Mouse (Mus musculus) forebrain, embryonic 16.5 days (tissue): ENCODE results near the gene Galnt3. TPM values are rescaled to one million over a fixed set of nuclear protein-coding genes. Genes with fewer than 3 reads are reported as not detected.

Experiments
- ATAC-seq: fragments of 200-750 bp; cut with Nextera tagmentation; 2 replicates; pipeline ENCODE4 v1.8.0; 2017; ENCODE audit warnings: mild to moderate bottlenecking, moderate library complexity
- H3K27ac ChIP-seq: fragments of 300-500 bp; sonication (generic); 2 replicates; pipeline ENCODE4 v1.5.1; 2014; ENCODE audit warnings: low read length, control low read depth
- H3K27me3 ChIP-seq: fragments of 300-500 bp; sonication (generic); replicated peaks from 2 replicates; pipeline ENCODE4 v1.6.1; 2014; ENCODE audit warnings: low read length; ENCODE audit not compliant: control insufficient read depth, insufficient read depth
- H3K36me3 ChIP-seq: fragments of 300-500 bp; sonication (generic); 2 replicates; pipeline ENCODE4 v1.6.1; 2014; ENCODE audit not compliant: control insufficient read depth, insufficient read depth
- H3K4me1 ChIP-seq: fragments of 300-500 bp; sonication (generic); replicated peaks from 2 replicates; pipeline ENCODE4 v1.6.1; 2014; ENCODE audit warnings: low read length; ENCODE audit not compliant: control insufficient read depth, insufficient read depth
- H3K4me2 ChIP-seq: fragments of 300-500 bp; sonication (generic); 2 replicates; pipeline ENCODE4 v1.6.1; 2014; ENCODE audit warnings: mild to moderate bottlenecking, low read length, control low read depth
- H3K4me3 ChIP-seq: fragments of 300-500 bp; sonication (generic); replicated peaks from 2 replicates; pipeline ENCODE4 v1.5.1; 2014; ENCODE audit warnings: mild to moderate bottlenecking, low read length, control low read depth
- H3K9ac ChIP-seq: fragments of 300-500 bp; sonication (generic); replicated peaks from 2 replicates; pipeline ENCODE4 v1.6.1; 2014; ENCODE audit warnings: low read depth, low read length, control low read depth
- H3K9me3 ChIP-seq: fragments of 300-500 bp; sonication (generic); 2 replicates; pipeline ENCODE4 v1.6.1; 2016; ENCODE audit warnings: low read length; ENCODE audit not compliant: control insufficient read depth
- WGBS: fragments of 180-500 bp; shearing (Covaris S2); extraction: QIAGEN DNeasy Blood & Tissue Kit; methylation state at CpG from one replicate; pipeline ENCODE4 v1.1.7; 2014; 5-methylcytosine and 5-hydroxymethylcytosine counted together
- polyA plus RNA-seq: library from polyadenylated mRNA; unstranded; fragments of >200 nt; fragmentation: Nextera tagmentation; extraction: Ambion mirVana; gene quantifications from 2 replicates; pipeline ENCODE4 v1.2.1, GENCODE M21; 2015

Gene Galnt3
- polyA plus RNA-seq, 1 experiment from 2014 or later, result 0.60 TPM

DNA sequence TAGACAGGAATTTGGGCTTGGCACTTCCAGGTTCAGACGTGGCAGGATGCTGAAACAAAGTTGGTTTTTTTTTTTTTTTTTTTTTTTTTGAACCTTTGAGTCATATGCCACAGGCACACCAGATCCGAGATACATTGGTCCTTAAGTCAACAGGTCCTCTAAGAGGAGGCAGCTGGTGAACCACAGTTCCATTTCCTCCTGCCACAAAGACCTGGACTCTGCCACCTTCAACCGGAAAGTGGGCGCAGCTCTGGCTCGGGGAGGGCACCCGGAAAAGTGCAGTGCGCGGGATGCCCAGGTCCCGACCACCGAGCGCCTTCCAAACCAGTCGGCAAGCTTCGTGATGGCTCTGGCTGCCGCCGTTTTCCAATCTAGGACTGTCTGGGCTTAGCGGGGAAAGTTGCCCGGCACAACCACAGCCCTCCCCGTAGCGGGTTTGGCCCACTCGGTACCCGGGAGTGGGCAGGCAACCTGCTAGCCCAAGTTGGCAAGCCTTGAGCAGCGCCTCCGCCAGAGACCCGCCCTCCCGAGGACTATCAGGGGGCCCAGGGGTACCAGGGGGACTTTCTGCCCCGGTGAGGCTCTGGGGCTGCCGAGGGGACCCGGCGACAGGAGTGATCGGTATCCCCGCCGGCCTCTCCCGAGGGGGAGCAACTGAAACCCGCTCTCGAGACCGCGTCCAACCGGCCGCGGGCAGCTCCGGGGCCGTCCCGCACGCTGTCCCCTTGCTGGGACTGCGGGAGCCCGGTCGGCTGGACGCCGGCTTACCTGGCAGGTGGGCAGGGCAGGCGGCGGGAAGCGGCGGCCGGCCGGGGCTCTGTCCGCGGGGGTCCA, 821 bp downstream of the Galnt3 start:
- Histone ChIP-seq H3K4me1 (peaks cover 6% of the 10 kb centered on the region), H3K4me2 (peak overlapping the region; percentile 100), H3K4me3 (peak overlapping the region; percentile 71), H3K27ac (no peak overlapping the region), H3K9ac (peak overlapping the region; percentile 64), H3K27me3 (peaks cover 11% of the 10 kb centered on the region; the same call in 1 of the 2 replicates), H3K36me3 (no peaks in the 10 kb centered on the region), H3K9me3 (no peaks in the 10 kb centered on the region)
- under 1% methylated on average over 56 of the region's 57 CpGs for WGBS
- peak; percentile 79 for ATAC-seq

GRCm38 (mm10) chr2:66117686-66118085, 7.1 kb downstream of the Galnt3 start:
- Histone ChIP-seq H3K4me2 (no peak overlapping the region), H3K4me3 (no peak overlapping the region), H3K9ac (no peak overlapping the region), H3K4me1 (no peaks in the 10 kb centered on the region), H3K27ac (no peak overlapping the region), H3K27me3 (peaks cover 3% of the 10 kb centered on the region; the same call in 1 of the 2 replicates), H3K36me3 (no peaks in the 10 kb centered on the region), H3K9me3 (no peaks in the 10 kb centered on the region)
- ATAC-seq, result no peak
- 55% methylated on average over 3 of the region's 3 CpGs for WGBS

DNA sequence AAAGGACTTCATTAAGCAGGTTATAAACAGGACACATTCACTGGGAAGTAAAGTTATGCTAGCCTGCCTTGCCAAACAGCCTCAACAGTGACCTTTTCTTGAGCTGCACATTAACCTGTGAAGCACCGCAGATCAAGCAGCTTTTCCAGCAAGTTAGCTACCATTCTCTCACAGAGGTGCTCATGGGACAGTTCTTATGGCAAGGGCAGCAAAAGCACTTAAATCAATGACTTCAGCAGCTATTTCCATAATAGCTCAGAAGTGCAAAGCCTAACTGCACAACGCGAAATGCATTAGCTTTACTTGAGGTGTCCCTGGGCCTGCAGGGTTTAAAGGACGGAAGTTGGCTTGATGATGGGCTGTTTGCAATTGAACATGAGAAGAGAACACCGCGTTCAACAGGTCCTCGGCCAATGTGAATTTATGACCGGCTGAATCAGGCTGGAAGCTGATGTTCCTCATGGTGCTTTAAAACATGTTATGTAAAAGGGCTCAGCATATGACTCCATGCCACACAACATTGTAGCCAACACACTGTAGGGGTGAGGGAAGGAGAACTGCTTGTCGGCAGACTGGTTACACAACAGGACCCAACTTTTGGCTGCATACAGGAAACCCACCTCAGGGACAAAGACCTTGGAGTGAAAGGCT, 16.8 kb downstream of the Galnt3 start:
- Histone ChIP-seq H3K9me3 (no peaks in the 10 kb centered on the region), H3K4me3 (no peak overlapping the region), H3K36me3 (no peaks in the 10 kb centered on the region), H3K27ac (no peak overlapping the region), H3K27me3 (no peaks in the 10 kb centered on the region), H3K4me1 (no peaks in the 10 kb centered on the region), H3K4me2 (no peak overlapping the region), H3K9ac (no peak overlapping the region)
- 95% methylated on average over 9 of the region's 9 CpGs for WGBS
- ATAC-seq, result no peak

- Histone ChIP-seq H3K27me3 (no peaks in the 10 kb centered on the region), H3K4me1 (no peaks in the 10 kb centered on the region)
- WGBS, result 92% methylated on average over 10 of the region's 10 CpGs
Observed at GRCm38 (mm10) chr2:66103740-66104436, 20.9 kb downstream of the Galnt3 start.

GRCm38 (mm10) chr2:66101686-66102304, 23.0 kb downstream of the Galnt3 start:
- Histone ChIP-seq H3K27me3 (no peaks in the 10 kb centered on the region), H3K4me1 (no peaks in the 10 kb centered on the region), H3K4me3 (no peak overlapping the region), H3K9ac (no peak overlapping the region), H3K4me2 (no peak overlapping the region), H3K27ac (no peak overlapping the region), H3K36me3 (no peaks in the 10 kb centered on the region), H3K9me3 (no peaks in the 10 kb centered on the region)
- 94% methylated on average over 9 of the region's 9 CpGs for WGBS
- no peak for ATAC-seq

More at GRCm38 (mm10) chr2:66103740-66104436, 20.9 kb downstream of the Galnt3 start:
- no peak for ATAC-seq
- no peaks in the 10 kb centered on the region for H3K9me3 ChIP-seq
- H3K4me3 ChIP-seq, result no peak overlapping the region
- no peak overlapping the region for H3K9ac ChIP-seq
- no peak overlapping the region for H3K27ac ChIP-seq
- H3K36me3 ChIP-seq, result no peaks in the 10 kb centered on the region
- H3K4me2 ChIP-seq, result no peak overlapping the region

GRCm38 (mm10) chr2:66100671-66101351, 24.0 kb downstream of the Galnt3 start:
- Histone ChIP-seq H3K27me3 (no peaks in the 10 kb centered on the region), H3K4me3 (no peak overlapping the region), H3K9me3 (no peaks in the 10 kb centered on the region), H3K4me1 (no peaks in the 10 kb centered on the region), H3K36me3 (no peaks in the 10 kb centered on the region), H3K27ac (no peak overlapping the region), H3K4me2 (no peak overlapping the region), H3K9ac (no peak overlapping the region)
- WGBS, result 69% methylated on average over 17 of the region's 17 CpGs
- no peak for ATAC-seq

GRCm38 (mm10) chr2:66100239-66100638, 24.6 kb downstream of the Galnt3 start:
- Histone ChIP-seq H3K9me3 (no peaks in the 10 kb centered on the region), H3K27me3 (no peaks in the 10 kb centered on the region), H3K4me1 (no peaks in the 10 kb centered on the region), H3K4me2 (no peak overlapping the region), H3K9ac (no peak overlapping the region), H3K4me3 (no peak overlapping the region), H3K27ac (no peak overlapping the region), H3K36me3 (no peaks in the 10 kb centered on the region)
- 76% methylated on average over 7 of the region's 7 CpGs for WGBS
- ATAC-seq, result no peak

- Histone ChIP-seq H3K4me3 (no peak overlapping the region), H3K4me2 (no peak overlapping the region), H3K27me3 (no peaks in the 10 kb centered on the region), H3K9ac (no peak overlapping the region), H3K9me3 (no peaks in the 10 kb centered on the region), H3K36me3 (no peaks in the 10 kb centered on the region), H3K27ac (no peak overlapping the region), H3K4me1 (0 out of 2 replicates have a peak, but pooled peaks cover 2% of the 10 kb centered on the region)
- no peak for ATAC-seq
- 37% methylated on average over 4 of the region's 4 CpGs for WGBS
Observed at GRCm38 (mm10) chr2:66094622-66095181, 30.1 kb downstream of the Galnt3 start.
